Mouse (Mus musculus) embryo, embryonic 11 days (tissue): ENCODE data around the gene Homer2.

ENCODE experiments used
- DNase-seq: peaks from one replicate; pipeline ENCODE4 v3.0.0-alpha.2; 2015

Gene Homer2

DNA sequence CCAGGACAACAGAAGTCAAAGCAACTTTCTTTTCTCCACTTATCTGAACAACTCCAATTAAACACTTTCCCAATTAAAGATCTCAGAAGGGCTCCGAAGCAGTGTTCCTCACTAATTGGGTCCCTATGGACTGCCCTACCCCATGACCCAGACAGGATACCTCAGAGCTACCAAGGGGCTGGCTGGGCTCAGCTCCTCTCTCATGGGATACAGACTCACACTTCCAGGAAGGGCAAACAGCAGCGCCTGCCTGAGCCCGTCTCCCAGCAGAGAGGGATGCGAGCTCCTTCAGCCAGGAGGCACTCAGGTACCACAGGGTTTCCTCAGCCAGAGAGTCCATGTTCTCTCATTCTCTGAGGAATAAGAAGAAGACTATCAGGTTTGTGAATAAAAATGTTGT is 9.4 kb downstream of the Homer2 start:
- no peak for DNase-seq

GRCm38 (mm10) chr7:81695763-81696533 is 11.4 kb downstream of the Homer2 start:
- DNase-seq = no peak

DNA sequence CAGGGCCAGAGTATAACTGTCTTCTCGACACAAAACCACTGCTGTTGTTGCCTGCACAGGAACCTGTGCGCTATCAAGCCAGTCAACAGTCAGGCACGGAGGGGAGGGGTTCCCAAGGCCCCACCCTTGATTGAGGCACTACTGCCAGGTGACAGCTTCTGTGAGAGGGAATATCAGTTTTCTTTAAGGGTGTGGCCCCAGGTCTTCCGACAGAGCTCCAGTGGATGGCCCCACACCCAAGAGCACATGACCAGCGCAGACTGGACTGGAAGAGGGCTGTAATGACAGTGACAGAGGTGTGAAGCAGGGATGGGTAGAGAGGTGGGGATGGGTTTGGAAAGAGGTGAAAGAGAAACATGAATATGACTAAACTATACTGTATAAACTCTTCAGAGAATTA is 16.3 kb downstream of the Homer2 start:
- DNase-seq = no peak

- peak; percentile 27 for DNase-seq
Observed at GRCm38 (mm10) chr7:81689116-81689681, 18.1 kb downstream of the Homer2 start.

DNA sequence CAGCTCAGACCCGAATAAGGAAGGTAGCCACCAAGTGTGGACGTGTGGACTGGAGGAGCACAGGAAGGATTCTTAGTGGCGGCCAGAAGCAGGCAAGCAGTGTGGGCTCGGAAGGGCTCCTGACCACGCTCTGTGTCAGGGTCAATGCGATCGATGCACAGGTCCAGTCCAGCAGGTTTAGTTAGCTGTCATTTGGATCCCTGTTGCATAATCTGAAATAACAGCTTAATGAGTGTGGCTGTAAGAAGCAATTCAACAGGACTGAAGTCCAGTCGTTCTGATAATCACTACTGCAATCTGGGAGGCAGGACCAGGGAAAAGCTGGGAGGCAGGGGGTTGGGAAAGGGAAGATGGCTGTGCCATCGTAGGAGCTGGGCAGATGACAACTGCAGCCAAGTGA is 18.9 kb downstream of the Homer2 start:
- DNase-seq = no peak

DNA sequence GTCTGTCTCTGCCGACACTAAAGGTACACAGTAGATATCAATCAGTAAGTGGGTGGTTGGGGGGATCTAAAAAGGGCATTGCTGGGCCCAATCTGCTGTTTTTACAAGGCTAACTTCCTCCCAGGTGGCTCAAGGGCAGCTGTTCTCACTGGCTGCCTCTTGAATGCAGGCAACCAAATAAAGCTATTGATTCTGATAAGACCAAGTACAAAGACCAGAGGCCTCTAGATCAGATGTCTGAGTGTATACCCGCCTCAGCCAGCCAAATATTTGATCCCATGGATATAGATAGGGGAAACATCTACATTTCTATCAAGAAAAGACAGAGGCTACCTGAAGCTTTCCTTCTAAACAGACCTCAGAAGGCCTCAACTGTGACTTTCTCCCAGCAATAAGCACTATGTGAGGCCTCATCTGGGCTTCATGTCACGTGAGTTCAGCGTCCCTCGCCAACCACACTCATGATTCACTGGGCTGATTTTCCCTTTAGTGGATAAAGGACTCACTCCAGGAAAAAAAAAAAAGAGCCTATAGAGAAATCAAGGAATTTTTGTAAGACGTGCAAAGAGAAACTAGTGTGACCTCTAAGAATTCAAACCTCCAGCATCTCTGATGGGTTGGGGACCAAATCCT is 19.5 kb downstream of the Homer2 start:
- DNase-seq = no peak

GRCm38 (mm10) chr7:81685375-81685774 is 22.0 kb downstream of the Homer2 start:
- no peak for DNase-seq

- DNase-seq = no peak
Observed at GRCm38 (mm10) chr7:81683779-81684422, 23.4 kb downstream of the Homer2 start.

DNA sequence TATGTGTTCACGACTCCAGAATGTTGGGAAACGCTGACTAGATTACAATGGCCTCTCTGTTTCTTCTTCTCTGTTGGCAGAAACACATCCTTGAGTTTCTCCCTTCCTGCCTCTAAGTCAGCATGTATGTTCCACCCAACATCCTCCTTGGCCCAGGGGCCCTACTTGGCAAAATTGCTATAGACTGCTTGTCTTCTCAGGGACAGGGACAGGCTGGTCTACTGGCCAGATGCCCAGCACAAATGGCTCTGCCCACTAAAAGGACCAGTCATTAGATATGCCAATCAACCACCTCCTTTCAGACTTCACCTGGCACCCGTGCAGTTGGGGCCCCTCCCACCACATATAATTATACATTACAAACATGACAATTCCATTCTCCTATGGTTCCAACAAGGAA is 25.9 kb downstream of the Homer2 start:
- no peak for DNase-seq

DNA sequence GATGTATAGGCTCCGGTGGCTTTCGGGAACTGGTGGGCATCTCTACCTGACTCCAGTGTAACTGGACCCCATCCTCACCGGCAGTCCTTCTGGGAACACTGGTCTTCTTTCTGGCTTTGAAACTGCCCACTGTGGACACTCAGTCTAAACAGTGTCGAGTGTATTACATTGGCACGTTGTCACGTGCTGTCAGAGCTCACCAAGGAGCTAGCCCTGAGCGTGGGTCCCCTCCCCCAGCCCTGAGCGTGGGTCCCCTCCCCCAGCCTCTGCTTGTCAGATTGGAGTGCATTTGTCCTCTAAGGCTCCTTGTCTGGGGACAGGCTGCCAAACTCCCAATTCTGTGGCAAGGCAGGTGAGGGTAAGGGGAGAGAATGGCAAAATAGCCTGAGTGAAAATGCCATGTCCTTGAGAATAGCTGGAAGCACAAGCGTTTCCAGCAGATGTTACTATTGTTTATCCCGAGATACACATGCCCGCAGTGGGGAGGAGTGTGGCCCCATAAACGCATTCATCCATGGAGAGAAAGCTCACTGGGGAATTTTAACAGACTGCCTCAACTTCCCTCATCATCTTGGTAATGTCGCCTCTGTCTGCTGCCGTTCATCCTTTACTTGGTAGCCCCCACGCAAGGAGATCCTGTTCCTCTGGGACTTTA is 33.8 kb downstream of the Homer2 start:
- no peak for DNase-seq

DNA sequence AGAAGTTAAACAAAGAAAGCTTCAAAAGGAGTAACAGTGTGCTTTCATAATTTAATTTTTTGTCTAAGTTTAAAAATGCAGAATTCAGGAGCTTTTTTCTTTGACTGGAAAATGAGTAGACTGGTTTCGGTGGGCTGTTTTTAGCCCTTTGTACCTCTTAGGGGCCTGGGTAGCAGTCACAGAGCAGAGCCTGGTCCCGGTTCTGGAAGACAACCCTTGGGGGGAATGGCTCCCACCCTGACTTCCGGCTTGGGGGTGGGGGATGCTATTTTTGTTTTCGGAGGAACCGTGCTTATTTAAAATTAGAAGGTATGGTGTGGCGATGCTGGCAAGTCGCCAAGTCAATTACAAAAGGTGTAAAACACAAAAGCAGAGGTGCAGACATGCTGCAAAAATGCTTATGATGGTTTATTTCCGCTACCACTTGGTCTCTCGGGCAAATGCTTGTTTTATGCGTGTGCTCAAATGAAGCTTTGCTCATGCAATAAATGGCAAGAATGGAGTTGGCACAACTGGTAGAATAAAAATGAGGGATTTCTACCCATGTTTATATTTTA is 34.5 kb downstream of the Homer2 start:
- DNase-seq = no peak

DNA sequence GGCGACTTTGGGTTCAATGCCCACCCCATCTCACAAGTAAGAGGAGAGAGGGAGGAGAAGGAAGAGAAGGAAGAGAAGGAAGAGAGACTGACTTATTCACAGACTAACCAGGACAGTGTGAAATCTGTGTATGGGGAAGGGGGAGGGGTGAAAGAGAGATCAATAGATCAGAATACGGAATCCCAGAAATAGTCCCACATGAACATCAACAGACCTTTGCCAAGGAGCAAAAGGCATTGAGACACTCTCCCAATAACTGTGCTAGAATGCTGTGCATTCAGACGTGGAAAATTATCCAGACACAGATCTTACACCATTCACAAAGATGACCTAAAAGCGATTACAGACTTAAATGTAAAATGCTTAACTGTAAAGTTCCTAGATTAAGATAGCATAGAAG is 40.2 kb downstream of the Homer2 start:
- no peak for DNase-seq

GRCm38 (mm10) chr7:81666585-81666984 is 40.7 kb downstream of the Homer2 start:
- no peak for DNase-seq

- DNase-seq = no peak
Observed at GRCm38 (mm10) chr7:81663057-81663456, 44.3 kb downstream of the Homer2 start.

GRCm38 (mm10) chr7:81657631-81658347 is 49.5 kb downstream of the Homer2 start:
- DNase-seq = no peak

DNA sequence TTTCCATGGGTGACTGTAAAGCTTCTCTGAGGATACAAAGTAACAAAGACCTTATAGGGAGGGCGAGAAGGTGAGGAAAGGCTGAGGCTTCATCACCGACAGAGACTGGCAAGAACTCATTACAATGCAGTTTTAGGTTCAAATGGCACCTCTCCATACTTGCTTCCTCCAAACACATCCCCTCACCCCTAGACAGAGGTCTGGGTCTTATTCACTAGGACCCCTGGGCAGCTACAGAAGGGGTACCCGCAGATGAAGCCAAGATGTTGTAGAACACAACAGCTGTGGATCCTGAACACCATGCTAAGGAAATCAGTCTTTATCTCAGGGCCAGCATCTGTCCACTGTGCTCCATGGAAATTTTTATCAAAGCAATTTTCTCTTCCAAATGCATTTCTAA is 50.3 kb downstream of the Homer2 start:
- no peak for DNase-seq

GRCm38 (mm10) chr7:81656635-81657034 is 50.7 kb downstream of the Homer2 start:
- peak; percentile 67 for DNase-seq

- no peak for DNase-seq
Observed at GRCm38 (mm10) chr7:81654946-81655718, 52.2 kb downstream of the Homer2 start.

DNA sequence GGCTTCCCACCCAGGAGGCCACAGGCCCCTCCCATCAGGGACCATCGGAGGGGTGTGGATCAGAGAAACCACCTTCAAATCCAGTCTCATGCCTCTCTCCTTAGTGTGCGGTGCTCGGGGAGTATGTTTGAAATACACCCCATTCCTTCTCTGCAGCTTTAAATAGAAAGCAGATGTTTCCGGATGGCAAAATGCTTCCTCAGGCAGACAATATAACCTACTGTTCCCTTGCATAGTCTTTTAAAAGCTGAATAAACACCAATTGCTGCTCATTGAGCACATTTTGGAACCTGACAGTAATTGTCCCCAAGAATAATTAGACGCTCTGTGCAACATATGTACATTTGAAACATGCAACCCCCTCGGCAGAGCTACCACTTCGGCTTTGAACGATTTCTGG is 53.3 kb downstream of the Homer2 start:
- DNase-seq = peak; percentile 66

DNA sequence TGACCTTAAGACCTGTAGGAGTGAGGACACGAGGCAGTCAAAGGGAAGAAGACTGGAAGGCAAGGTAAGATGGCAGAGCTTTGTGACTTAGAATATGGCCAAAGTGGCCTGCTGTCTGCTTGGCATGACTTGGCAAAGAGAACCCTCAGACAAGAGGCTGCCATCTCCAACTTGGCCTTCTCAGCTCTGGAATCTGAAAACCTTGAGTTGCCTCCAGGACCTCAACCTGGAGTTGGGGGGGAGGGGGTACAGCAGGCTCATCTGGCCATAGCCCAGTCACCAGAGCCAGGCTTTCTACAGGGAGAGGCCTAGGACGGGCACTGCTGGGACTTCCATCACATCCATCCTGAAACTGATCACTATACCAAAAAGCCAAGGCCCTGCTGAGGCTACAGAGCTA is 55.0 kb downstream of the Homer2 start:
- no peak for DNase-seq

DNA sequence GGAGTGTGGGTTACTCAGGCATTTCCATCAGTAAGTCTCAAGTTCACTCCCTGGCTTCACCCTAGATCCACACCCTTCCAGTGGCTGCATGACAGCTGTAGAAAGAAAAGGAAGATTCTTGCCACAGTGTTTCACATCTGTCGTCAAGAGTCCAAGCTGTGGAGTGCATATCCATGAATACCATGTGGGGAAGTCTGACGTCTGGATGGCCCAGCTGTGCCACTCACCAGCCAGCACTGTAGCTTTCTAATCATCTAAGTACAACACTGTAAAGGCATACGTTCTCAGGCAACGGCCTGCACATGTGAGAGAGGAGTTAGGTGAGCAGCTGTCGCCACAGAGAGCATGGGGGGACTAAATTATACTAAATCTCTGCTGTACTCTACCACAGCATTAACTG is 56.0 kb downstream of the Homer2 start:
- DNase-seq = peak; percentile 14
